Mouse (Mus musculus): ENCODE measurements at regions not wholly inside any gene's neighbourhood (a gene's known extent, or its start where the extent isn't known, plus 50 kb on each side); places are given as distances from the start of the nearest gene placed in this dataset.
"Not testable (repeated sequence)": the region's sequence is repeated elsewhere in the genome, so short reads cannot be mapped to it uniquely, and the experiment has no call there.

- no peak overlapping the region for H3K4me3 ChIP-seq
- ATAC-seq (ENCODE audit: insufficient number of reproducible peaks, low FRiP score, low TSS enrichment, low read depth): no peak
- no peak overlapping the region for H3K4me2 ChIP-seq
- no peaks in the 10 kb centered on the region for H3K9me3 ChIP-seq
- H3K27me3 ChIP-seq: no peaks in the 10 kb centered on the region
- no peak overlapping the region for H3K9ac ChIP-seq
- H3K36me3 ChIP-seq: no peaks in the 10 kb centered on the region
- 46% methylated on average over 1 of the region's 1 CpGs for WGBS
- H3K4me1 ChIP-seq: no peaks in the 10 kb centered on the region
- no peak overlapping the region for H3K27ac ChIP-seq
Observed at GRCm38 (mm10) chr13:25648430-25648786, 378.1 kb upstream of the Nrsn1 start.

- Histone ChIP-seq H3K36me3 (no peaks in the 10 kb centered on the region), H3K27me3 (no peaks in the 10 kb centered on the region), H3K9ac (no peak overlapping the region), H3K4me3 (no peak overlapping the region), H3K27ac (no peak overlapping the region), H3K4me2 (no peak overlapping the region), H3K9me3 (no peaks in the 10 kb centered on the region), H3K4me1 (no peaks in the 10 kb centered on the region)
- WGBS: 34% methylated on average over 3 of the region's 3 CpGs
- ATAC-seq (ENCODE audit: insufficient number of reproducible peaks, low FRiP score, low TSS enrichment, low read depth): peak; percentile 58; the same call in 1 of the 2 replicates
Observed at GRCm38 (mm10) chr13:25647711-25648429, 377.6 kb upstream of the Nrsn1 start.

GRCm38 (mm10) chr13:25639522-25640291 is 369.4 kb upstream of the Nrsn1 start:
- Histone ChIP-seq H3K4me2 (no peak overlapping the region), H3K27me3 (no peaks in the 10 kb centered on the region), H3K4me1 (no peaks in the 10 kb centered on the region), H3K9me3 (no peaks in the 10 kb centered on the region), H3K36me3 (no peaks in the 10 kb centered on the region), H3K4me3 (no peak overlapping the region), H3K9ac (no peak overlapping the region), H3K27ac (no peak overlapping the region)
- no peak for ATAC-seq (ENCODE audit: insufficient number of reproducible peaks, low FRiP score, low TSS enrichment, low read depth)
- WGBS: 13% methylated on average over 6 of the region's 6 CpGs

GRCm38 (mm10) chr13:25629466-25629865 is 359.2 kb upstream of the Nrsn1 start:
- no peak for ATAC-seq (ENCODE audit: insufficient number of reproducible peaks, low FRiP score, low TSS enrichment, low read depth)
- H3K27ac ChIP-seq: no peak overlapping the region
- H3K36me3 ChIP-seq: no peaks in the 10 kb centered on the region
- no peaks in the 10 kb centered on the region for H3K4me1 ChIP-seq
- no peaks in the 10 kb centered on the region for H3K9me3 ChIP-seq
- H3K27me3 ChIP-seq: no peaks in the 10 kb centered on the region
- no peak overlapping the region for H3K9ac ChIP-seq
- no peak overlapping the region for H3K4me3 ChIP-seq
- H3K4me2 ChIP-seq: no peak overlapping the region
- WGBS: 24% methylated on average over 4 of the region's 4 CpGs

GRCm38 (mm10) chr13:25617578-25617977 is 347.3 kb upstream of the Nrsn1 start:
- Histone ChIP-seq H3K27ac (no peak overlapping the region), H3K4me1 (no peaks in the 10 kb centered on the region), H3K4me3 (no peak overlapping the region), H3K9me3 (no peaks in the 10 kb centered on the region), H3K27me3 (no peaks in the 10 kb centered on the region), H3K4me2 (no peak overlapping the region), H3K9ac (no peak overlapping the region), H3K36me3 (no peaks in the 10 kb centered on the region)
- ATAC-seq (ENCODE audit: insufficient number of reproducible peaks, low FRiP score, low TSS enrichment, low read depth): no peak
- WGBS: 42% methylated on average over 4 of the region's 4 CpGs

GRCm38 (mm10) chr13:25611986-25612385 is 341.7 kb upstream of the Nrsn1 start:
- Histone ChIP-seq H3K36me3 (no peaks in the 10 kb centered on the region), H3K9ac (no peak overlapping the region), H3K27ac (no peak overlapping the region), H3K4me2 (no peak overlapping the region), H3K27me3 (no peaks in the 10 kb centered on the region), H3K4me3 (no peak overlapping the region), H3K4me1 (no peaks in the 10 kb centered on the region), H3K9me3 (no peaks in the 10 kb centered on the region)
- 17% methylated on average over 4 of the region's 4 CpGs for WGBS
- ATAC-seq (ENCODE audit: insufficient number of reproducible peaks, low FRiP score, low TSS enrichment, low read depth): no peak

- no peaks in the 10 kb centered on the region for H3K27me3 ChIP-seq
- no peak overlapping the region for H3K4me3 ChIP-seq
- H3K4me2 ChIP-seq: no peak overlapping the region
- 0 out of 2 replicates have a peak overlapping the region, but pooled peaks have one; percentile 27 for H3K27ac ChIP-seq
- no peaks in the 10 kb centered on the region for H3K36me3 ChIP-seq
- no peak for ATAC-seq (ENCODE audit: insufficient number of reproducible peaks, low FRiP score, low TSS enrichment, low read depth)
- no peak overlapping the region for H3K9ac ChIP-seq
- 45% methylated on average over 4 of the region's 4 CpGs for WGBS
- no peaks in the 10 kb centered on the region for H3K9me3 ChIP-seq
- H3K4me1 ChIP-seq: no peaks in the 10 kb centered on the region
Observed at GRCm38 (mm10) chr13:25609641-25610040, 339.3 kb upstream of the Nrsn1 start.

- Histone ChIP-seq H3K9ac (no peak overlapping the region), H3K4me1 (no peaks in the 10 kb centered on the region), H3K9me3 (no peaks in the 10 kb centered on the region), H3K4me3 (no peak overlapping the region), H3K36me3 (no peaks in the 10 kb centered on the region), H3K27ac (no peak overlapping the region), H3K4me2 (no peak overlapping the region), H3K27me3 (no peaks in the 10 kb centered on the region)
- no peak for ATAC-seq (ENCODE audit: insufficient number of reproducible peaks, low FRiP score, low TSS enrichment, low read depth)
- WGBS: 23% methylated on average over 1 of the region's 1 CpGs
Observed at GRCm38 (mm10) chr13:25609241-25609640, 338.9 kb upstream of the Nrsn1 start.

GRCm38 (mm10) chr13:25601351-25601750 is 331.0 kb upstream of the Nrsn1 start:
- not testable (repeated sequence) for ATAC-seq (ENCODE audit: insufficient number of reproducible peaks, low FRiP score, low TSS enrichment, low read depth); H3K9ac ChIP-seq; H3K9me3 ChIP-seq; H3K4me2 ChIP-seq; H3K4me3 ChIP-seq; H3K4me1 ChIP-seq; H3K27ac ChIP-seq; H3K27me3 ChIP-seq; H3K36me3 ChIP-seq

- WGBS: 63% methylated on average over 3 of the region's 3 CpGs
- Histone ChIP-seq H3K27me3 (no peaks in the 10 kb centered on the region), H3K9ac (no peak overlapping the region), H3K4me2 (no peak overlapping the region), H3K9me3 (no peaks in the 10 kb centered on the region), H3K4me1 (no peaks in the 10 kb centered on the region), H3K36me3 (no peaks in the 10 kb centered on the region), H3K27ac (no peak overlapping the region), H3K4me3 (no peak overlapping the region)
- ATAC-seq (ENCODE audit: insufficient number of reproducible peaks, low FRiP score, low TSS enrichment, low read depth): no peak
Observed at GRCm38 (mm10) chr13:25594629-25595028, 324.3 kb upstream of the Nrsn1 start.

GRCm38 (mm10) chr13:25570641-25571040 is 300.3 kb upstream of the Nrsn1 start:
- no peaks in the 10 kb centered on the region for H3K27me3 ChIP-seq
- ATAC-seq (ENCODE audit: insufficient number of reproducible peaks, low FRiP score, low TSS enrichment, low read depth): no peak
- 76% methylated on average over 5 of the region's 5 CpGs for whole genome bisulfite sequencing

GRCm38 (mm10) chr13:25562746-25563145 is 292.4 kb upstream of the Nrsn1 start:
- no peak overlapping the region for H3K4me3 ChIP-seq
- 0% methylated on average over 2 of the region's 2 CpGs for WGBS
- no peak overlapping the region for H3K4me2 ChIP-seq
- no peaks in the 10 kb centered on the region for H3K4me1 ChIP-seq
- no peaks in the 10 kb centered on the region for H3K9me3 ChIP-seq
- ATAC-seq (ENCODE audit: insufficient number of reproducible peaks, low FRiP score, low TSS enrichment, low read depth): no peak
- no peaks in the 10 kb centered on the region for H3K36me3 ChIP-seq
- no peaks in the 10 kb centered on the region for H3K27me3 ChIP-seq
- no peak overlapping the region for H3K27ac ChIP-seq
- no peak overlapping the region for H3K9ac ChIP-seq

More at GRCm38 (mm10) chr13:25570641-25571040, 300.3 kb upstream of the Nrsn1 start:
- Histone ChIP-seq H3K4me2 (no peak overlapping the region), H3K9ac (no peak overlapping the region), H3K4me3 (no peak overlapping the region), H3K36me3 (no peaks in the 10 kb centered on the region), H3K27ac (no peak overlapping the region), H3K4me1 (no peaks in the 10 kb centered on the region), H3K9me3 (no peaks in the 10 kb centered on the region)

Measured in limb, embryonic 15.5 days (tissue).